23 mouse cellular contexts compared by ENCODE assay signal in the genomic region with DNA sequence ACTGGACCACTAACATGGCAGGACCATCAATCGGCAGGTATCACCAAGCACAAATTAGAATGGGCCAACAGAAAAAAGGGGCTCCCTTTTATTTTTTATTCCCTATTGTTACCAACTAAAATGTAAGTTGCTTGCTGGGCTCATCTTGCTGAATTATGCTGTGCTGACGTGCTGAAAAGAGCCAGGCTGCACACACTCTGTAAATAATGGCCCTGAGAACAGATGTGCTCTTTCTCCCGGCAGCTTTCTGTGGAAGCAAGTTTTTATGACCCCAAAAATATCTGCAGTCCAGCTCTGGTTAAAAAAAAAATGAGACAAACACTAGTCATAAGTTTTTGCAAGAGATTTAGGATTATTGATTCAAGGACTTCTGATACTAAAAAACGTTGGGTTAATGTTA.
DNase-seq lines count a peak whose midpoint lies in the region; ATAC-seq and TF ChIP-seq lines count a peak whose summit lies in the region.
"Had no signal": no experiment of that assay in that cellular context is flagged by ENCODE, and none has a peak within 500 bp of the region (broad histone marks: within the 10 kb centered on the region; RNA-seq: fewer than 3 reads in every experiment).

No protein-coding gene starts in this region.

- TF ChIP-seq CTCF in thymus, adult 2 months (IDR thresholded peaks at IDR 0.05; ENCODE audit: borderline replicate concordance, control insufficient read depth, extremely low read depth, insufficient read depth, low read length, poor library complexity) = no peak

- no peaks in the 10 kb centered on the region for H3K9me3 ChIP-seq in kidney, embryonic 15.5 days (replicated peaks)
- no peaks in the 10 kb centered on the region for H3K9me3 ChIP-seq in limb, embryonic 10.5 days (replicated peaks)
- H3K9me3 ChIP-seq: embryonic facial prominence, embryonic 12.5 days; forebrain, embryonic 12.5 days; heart, embryonic 15.5 days; midbrain, embryonic 12.5 days; neural tube, embryonic 15.5 days; stomach, embryonic 15.5 days had no signal

- no peak for DNase-seq in kidney, adult 18-20 months
- DNase-seq in embryo, embryonic 11.5 days (ENCODE audit: low read depth, low spot score) = peak; percentile 2
- peak; percentile 53 for DNase-seq in limb, embryonic 10.5 days (ENCODE audit: low spot score)
- DNase-seq in lung, postnatal 10 days = peak; percentile 42
- no peak for DNase-seq in heart, postnatal 36 days
- no peak for DNase-seq in thymus, adult 2 months
- DNase-seq in urinary bladder, postnatal 4 days (ENCODE audit: low spot score in 2 of 2) = no peak
- DNase-seq: adrenal gland, postnatal 25 days; cerebellum, adult 8-10 months; cerebellum, postnatal 36 days; heart, postnatal 4 days; layer of hippocampus, adult 9-11 months; thymus, adult 18-20 months had no signal

- intact Hi-C loops in heart, postnatal 36 days (cut with DNase I) = no loop called here

- no peak for TF ChIP-seq POLR2A in thymus, adult 2 months (IDR thresholded peaks at IDR 0.05; ENCODE audit: control insufficient read depth, extremely low read depth, insufficient read depth, low read length, poor library complexity)

- 43% methylated on average over 4 of the region's 4 CpGs for WGBS in kidney, embryonic 15.5 days
- WGBS in limb, embryonic 10.5 days = 46% methylated on average over 4 of the region's 4 CpGs
- WGBS in thymus, adult 2 months = 93% methylated on average over 4 of the region's 4 CpGs

- no peak overlapping the region for H3K4me3 ChIP-seq in kidney, embryonic 15.5 days (replicated peaks)
- no peak overlapping the region for H3K4me3 ChIP-seq in limb, embryonic 10.5 days
- H3K4me3 ChIP-seq in thymus, adult 2 months (ENCODE audit: control insufficient read depth, insufficient read depth, low read length) = no peak overlapping the region
- H3K4me3 ChIP-seq: embryonic facial prominence, embryonic 12.5 days; erythroblast, embryonic 14.5 days; forebrain, embryonic 12.5 days; heart, embryonic 15.5 days; midbrain, embryonic 12.5 days; neural tube, embryonic 15.5 days; stomach, embryonic 15.5 days had no signal

- no peaks in the 10 kb centered on the region for H3K27me3 ChIP-seq in kidney, embryonic 15.5 days
- H3K27me3 ChIP-seq in limb, embryonic 10.5 days (ENCODE audit: low read depth, poor library complexity, severe bottlenecking) = peaks cover 4% of the 10 kb centered on the region; the same call in 1 of the 2 replicates
- no peaks in the 10 kb centered on the region for H3K27me3 ChIP-seq in thymus, adult 2 months (ENCODE audit: control insufficient read depth, insufficient read depth, low read length)
- H3K27me3 ChIP-seq: embryonic facial prominence, embryonic 12.5 days; forebrain, embryonic 12.5 days; heart, embryonic 15.5 days; midbrain, embryonic 12.5 days; neural tube, embryonic 15.5 days; stomach, embryonic 15.5 days had no signal

- ATAC-seq in kidney, embryonic 15.5 days (replicated peaks; ENCODE audit: low FRiP score) = no peak

- H3K9ac ChIP-seq in kidney, embryonic 15.5 days = no peak overlapping the region
- H3K9ac ChIP-seq: embryonic facial prominence, embryonic 12.5 days; forebrain, embryonic 12.5 days; heart, embryonic 15.5 days; hindbrain, embryonic 14.5 days; liver, embryonic 14.5 days; midbrain, embryonic 12.5 days; neural tube, embryonic 15.5 days; stomach, embryonic 15.5 days had no signal

- H3K4me2 ChIP-seq in kidney, embryonic 15.5 days = no peak overlapping the region
- H3K4me2 ChIP-seq: embryonic facial prominence, embryonic 12.5 days; forebrain, embryonic 12.5 days; heart, embryonic 15.5 days; hindbrain, embryonic 14.5 days; midbrain, embryonic 12.5 days; neural tube, embryonic 15.5 days; stomach, embryonic 15.5 days had no signal

- no peaks in the 10 kb centered on the region for H3K36me3 ChIP-seq in kidney, embryonic 15.5 days
- no peaks in the 10 kb centered on the region for H3K36me3 ChIP-seq in limb, embryonic 10.5 days
- no peaks in the 10 kb centered on the region for H3K36me3 ChIP-seq in thymus, adult 2 months (ENCODE audit: control insufficient read depth, insufficient read depth, low read length)
- H3K36me3 ChIP-seq: embryonic facial prominence, embryonic 12.5 days; forebrain, embryonic 12.5 days; heart, embryonic 15.5 days; midbrain, embryonic 12.5 days; neural tube, embryonic 15.5 days; stomach, embryonic 15.5 days had no signal

- 0 out of 2 replicates have a peak, but pooled peaks cover 4% of the 10 kb centered on the region for H3K4me1 ChIP-seq in kidney, embryonic 15.5 days
- peaks cover 42% of the 10 kb centered on the region for H3K4me1 ChIP-seq in limb, embryonic 10.5 days
- no peaks in the 10 kb centered on the region for H3K4me1 ChIP-seq in thymus, adult 2 months (replicated peaks; ENCODE audit: control insufficient read depth, insufficient read depth, low read length)
- H3K4me1 ChIP-seq: embryonic facial prominence, embryonic 12.5 days; forebrain, embryonic 12.5 days; heart, embryonic 15.5 days; midbrain, embryonic 12.5 days; stomach, embryonic 15.5 days had no signal

- H3K27ac ChIP-seq in kidney, embryonic 15.5 days = peak overlapping the region; percentile 45; the same call in 1 of the 2 replicates
- H3K27ac ChIP-seq in limb, embryonic 10.5 days = no peak overlapping the region
- no peak overlapping the region for H3K27ac ChIP-seq in thymus, adult 2 months (ENCODE audit: control insufficient read depth, insufficient read depth, low read length)
- H3K27ac ChIP-seq: embryonic facial prominence, embryonic 12.5 days; forebrain, embryonic 12.5 days; heart, embryonic 15.5 days; hindbrain, embryonic 14.5 days; liver, embryonic 14.5 days; midbrain, embryonic 12.5 days; neural tube, embryonic 15.5 days had no signal

Comparison
In these comparisons a context has a peak if more than half of its experiments do, and no peak if none do; other contexts are left out.
1. DNase-seq: peak in embryo, embryonic 11.5 days (single experiment), limb, embryonic 10.5 days (single experiment) and lung, postnatal 10 days (single experiment); none in kidney, adult 18-20 months (single experiment), heart, postnatal 36 days (0 of 2), thymus, adult 2 months (single experiment) and urinary bladder, postnatal 4 days (0 of 2).